Mouse (Mus musculus) limb, embryonic 14.5 days (tissue): ENCODE measurements around the gene Cd209g. TPM values are rescaled to one million over a fixed set of nuclear protein-coding genes. Genes with fewer than 3 reads are reported as not detected.

Experiments
- ATAC-seq: fragments of 200-750 bp; cut with Nextera tagmentation; 2 replicates; pipeline ENCODE4 v1.8.0; 2017; ENCODE audit warnings: low read depth, moderate number of reproducible peaks, moderate TSS enrichment; ENCODE audit not compliant: low FRiP score
- DNase-seq: peaks from one replicate; pipeline ENCODE4 v3.0.0-alpha.2; 2015; ENCODE audit warnings: low spot score
- H3K27ac ChIP-seq: fragments of 300-500 bp; sonication (generic); replicated peaks from 2 replicates; pipeline ENCODE4 v1.5.1; 2014; ENCODE audit warnings: low read depth, mild to moderate bottlenecking, low read length, moderate library complexity, mixed read lengths
- H3K27me3 ChIP-seq: fragments of 300-500 bp; sonication (generic); 2 replicates; pipeline ENCODE4 v1.6.1; 2014; ENCODE audit warnings: low read length, mixed read lengths; ENCODE audit not compliant: control insufficient read depth, insufficient read depth
- H3K36me3 ChIP-seq: fragments of 300-500 bp; sonication (generic); 2 replicates; pipeline ENCODE4 v1.6.1; 2014; ENCODE audit warnings: mild to moderate bottlenecking, low read length, moderate library complexity, mixed read lengths; ENCODE audit not compliant: control insufficient read depth, insufficient read depth
- H3K4me1 ChIP-seq: fragments of 300-500 bp; sonication (generic); 2 replicates; pipeline ENCODE4 v1.6.1; 2014; ENCODE audit warnings: antibody characterized with exemption, low read length, mixed read lengths; ENCODE audit not compliant: control insufficient read depth, insufficient read depth
- H3K4me2 ChIP-seq: fragments of 300-500 bp; sonication (generic); replicated peaks from 2 replicates; pipeline ENCODE4 v1.6.1; 2014; ENCODE audit warnings: low read depth, mild to moderate bottlenecking, low read length, moderate library complexity; ENCODE audit not compliant: severe bottlenecking
- H3K4me3 ChIP-seq: fragments of 300-500 bp; sonication (generic); replicated peaks from 2 replicates; pipeline ENCODE4 v1.5.1; 2014; ENCODE audit warnings: low read length
- H3K9ac ChIP-seq: fragments of 300-500 bp; sonication (generic); 2 replicates; pipeline ENCODE4 v1.6.1; 2014; ENCODE audit warnings: mild to moderate bottlenecking, low read depth, low read length, moderate library complexity; ENCODE audit not compliant: severe bottlenecking
- H3K9me3 ChIP-seq: fragments of 300-500 bp; sonication (generic); 2 replicates; pipeline ENCODE4 v1.6.1; 2016; ENCODE audit warnings: low read length; ENCODE audit not compliant: control insufficient read depth
- POLR2A ChIP-seq: fragments of 200-500 bp; IDR thresholded peaks from 2 replicates; pipeline ENCODE4 v1.8.0; 2012; ENCODE audit warnings: inconsistent platforms, mild to moderate bottlenecking, moderate library complexity, borderline replicate concordance; ENCODE audit not compliant: insufficient read depth, insufficient read length; ENCODE audit errors: extremely low read depth
- WGBS: fragments of 180-500 bp; shearing (Covaris S2); extraction: QIAGEN DNeasy Blood & Tissue Kit; methylation state at CpG from one replicate; pipeline ENCODE4 v1.1.7; 2014; 5-methylcytosine and 5-hydroxymethylcytosine counted together
- polyA plus RNA-seq, 2 experiments: library from polyadenylated mRNA; depleted of rRNA in 1 of 2; stranded (reverse) in 1 of 2; unstranded in 1 of 2; fragments of >200 nt; fragmentation: Nextera tagmentation in 1 of 2; extraction: Ambion mirVana in 1 of 2; gene quantifications; 2 replicates each; pipeline versions ENCODE4 v1.2.1 to v1.2.3; 2012 to 2014

Cd209g gene
- polyA plus RNA-seq, 2 experiments, result not detected

- Histone ChIP-seq H3K4me3 (peak within 1 kb of the TSS; percentile 89), H3K27ac (peak within 1 kb of the TSS; percentile 22; the same call in 1 of the 2 replicates), H3K36me3 (no peaks in the 10 kb centered on the region), H3K9ac (peak within 1 kb of the TSS; percentile 78), H3K27me3 (no peaks in the 10 kb centered on the region), H3K9me3 (no peaks in the 10 kb centered on the region), H3K4me1 (peaks cover 4% of the 10 kb centered on the region; the same call in 1 of the 2 replicates), H3K4me2 (peak within 1 kb of the TSS; percentile 80)
- DNase-seq (peak; percentile 100), ATAC-seq (peak; percentile 98)
- no peak for TF ChIP-seq POLR2A
- 1% methylated on average over 51 of the region's 51 CpGs for whole genome bisulfite sequencing
Measured at GRCm38 (mm10) chr8:4165852-4166751, 32.2 kb downstream of the Cd209g start, which contains the start of gene Evi5l. Gene Evi5l (plus strand): TSS chr8:4166567.

GRCm38 (mm10) chr8:4166881-4167525, 33.1 kb downstream of the Cd209g start:
- TF ChIP-seq POLR2A, result no peak
- Histone ChIP-seq H3K9ac (peak overlapping the region; percentile 78), H3K36me3 (no peaks in the 10 kb centered on the region), H3K9me3 (no peaks in the 10 kb centered on the region), H3K27ac (no peak overlapping the region), H3K4me2 (peak overlapping the region; percentile 80), H3K4me3 (peak overlapping the region; percentile 89), H3K4me1 (peaks cover 4% of the 10 kb centered on the region; the same call in 1 of the 2 replicates), H3K27me3 (no peaks in the 10 kb centered on the region)
- DNase-seq (no peak), ATAC-seq (no peak)
- 6% methylated on average over 9 of the region's 10 CpGs for WGBS

- DNase-seq (no peak), ATAC-seq (no peak)
- H3K27me3 ChIP-seq, result no peaks in the 10 kb centered on the region
Measured at GRCm38 (mm10) chr8:4167918-4168317, 34.0 kb downstream of the Cd209g start.

GRCm38 (mm10) chr8:4172486-4172885, 38.6 kb downstream of the Cd209g start:
- Histone ChIP-seq H3K36me3 (peaks cover 8% of the 10 kb centered on the region; the same call in 1 of the 2 replicates), H3K9ac (no peak overlapping the region), H3K27ac (no peak overlapping the region), H3K4me3 (no peak overlapping the region), H3K4me1 (no peaks in the 10 kb centered on the region), H3K27me3 (no peaks in the 10 kb centered on the region), H3K9me3 (no peaks in the 10 kb centered on the region), H3K4me2 (no peak overlapping the region)
- 69% methylated on average over 3 of the region's 3 CpGs for WGBS
- ATAC-seq (no peak), DNase-seq (no peak)
- no peak for TF ChIP-seq POLR2A

More at GRCm38 (mm10) chr8:4167918-4168317, 34.0 kb downstream of the Cd209g start:
- peaks cover 4% of the 10 kb centered on the region; the same call in 1 of the 2 replicates for H3K4me1 ChIP-seq
- WGBS, result 90% methylated on average over 1 of the region's 1 CpGs
- H3K27ac ChIP-seq, result no peak overlapping the region
- H3K4me2 ChIP-seq, result no peak overlapping the region
- H3K9ac ChIP-seq, result no peak overlapping the region
- H3K9me3 ChIP-seq, result no peaks in the 10 kb centered on the region
- H3K4me3 ChIP-seq, result no peak overlapping the region
- TF ChIP-seq POLR2A, result no peak
- no peaks in the 10 kb centered on the region for H3K36me3 ChIP-seq

- H3K27ac ChIP-seq, result no peak overlapping the region
- H3K4me2 ChIP-seq, result no peak overlapping the region
- no peak overlapping the region for H3K4me3 ChIP-seq
- WGBS, result 77% methylated on average over 2 of the region's 2 CpGs
- H3K9ac ChIP-seq, result no peak overlapping the region
- H3K27me3 ChIP-seq, result no peaks in the 10 kb centered on the region
- ATAC-seq (no peak), DNase-seq (no peak)
- no peak for TF ChIP-seq POLR2A
- no peaks in the 10 kb centered on the region for H3K9me3 ChIP-seq
- peaks cover 8% of the 10 kb centered on the region; the same call in 1 of the 2 replicates for H3K36me3 ChIP-seq
- no peaks in the 10 kb centered on the region for H3K4me1 ChIP-seq
Measured at GRCm38 (mm10) chr8:4174018-4174417, 40.1 kb downstream of the Cd209g start.
